Mouse (Mus musculus) left cerebral cortex, adult 8-10 months (tissue): ENCODE results near the gene Tbc1d10c. TPM values are rescaled to one million over a fixed set of nuclear protein-coding genes. Genes with fewer than 3 reads are reported as not detected.
A peak's percentile ranks its signal among the peaks of the same experiment; 100 is the strongest.

Experiments used
- DNase-seq, 2 experiments: peaks; one replicate each; pipeline ENCODE4 v3.0.0; 2022; ENCODE audit warnings: low spot score in 2 of 2
- total RNA-seq, 4 experiments: library from RNA; stranded (reverse); gene quantifications; 2 replicates each; pipeline ENCODE4 v1.2.4; 2022

Gene Tbc1d10c
- total RNA-seq, 4 experiments from 2014 or later: 1.6 to 3.3 (median 2.7) TPM

DNA sequence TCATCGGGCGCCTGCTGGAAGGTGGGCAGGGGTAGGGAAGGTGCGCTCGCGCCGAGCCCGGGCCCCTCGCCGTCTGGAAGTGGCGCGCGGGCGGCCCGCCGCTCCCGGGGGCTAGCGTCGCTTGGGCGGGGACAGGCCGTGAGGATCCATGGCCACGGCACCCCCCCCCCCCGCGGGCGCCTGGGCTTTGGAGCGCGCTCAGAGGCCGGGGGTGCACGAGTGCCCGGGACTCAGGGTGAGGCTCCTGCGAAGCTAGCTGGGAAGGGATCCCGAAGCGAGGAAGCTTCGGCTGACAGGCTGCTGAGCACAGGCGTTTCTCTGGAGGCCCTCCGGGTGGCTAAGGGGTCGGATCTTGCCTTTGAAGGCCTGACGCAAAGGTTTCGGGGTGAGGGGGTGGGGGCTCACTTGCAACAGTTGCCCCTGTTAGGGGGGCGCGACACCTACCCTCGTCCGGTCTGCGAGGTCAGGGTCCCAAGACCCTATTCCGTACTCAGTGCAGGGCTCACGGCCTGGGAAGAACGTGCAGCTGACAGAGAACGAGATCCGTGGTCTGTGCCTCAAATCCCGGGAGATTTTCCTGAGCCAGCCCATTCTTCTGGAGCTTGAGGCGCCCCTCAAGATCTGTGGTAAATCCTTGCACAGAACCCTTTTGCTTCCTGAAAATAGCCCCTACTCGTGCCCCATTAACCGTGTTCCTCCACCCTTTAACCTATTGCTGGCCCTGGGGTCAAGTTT lies 1.3 kb upstream of the Tbc1d10c start:
- DNase-seq: no peak

DNA sequence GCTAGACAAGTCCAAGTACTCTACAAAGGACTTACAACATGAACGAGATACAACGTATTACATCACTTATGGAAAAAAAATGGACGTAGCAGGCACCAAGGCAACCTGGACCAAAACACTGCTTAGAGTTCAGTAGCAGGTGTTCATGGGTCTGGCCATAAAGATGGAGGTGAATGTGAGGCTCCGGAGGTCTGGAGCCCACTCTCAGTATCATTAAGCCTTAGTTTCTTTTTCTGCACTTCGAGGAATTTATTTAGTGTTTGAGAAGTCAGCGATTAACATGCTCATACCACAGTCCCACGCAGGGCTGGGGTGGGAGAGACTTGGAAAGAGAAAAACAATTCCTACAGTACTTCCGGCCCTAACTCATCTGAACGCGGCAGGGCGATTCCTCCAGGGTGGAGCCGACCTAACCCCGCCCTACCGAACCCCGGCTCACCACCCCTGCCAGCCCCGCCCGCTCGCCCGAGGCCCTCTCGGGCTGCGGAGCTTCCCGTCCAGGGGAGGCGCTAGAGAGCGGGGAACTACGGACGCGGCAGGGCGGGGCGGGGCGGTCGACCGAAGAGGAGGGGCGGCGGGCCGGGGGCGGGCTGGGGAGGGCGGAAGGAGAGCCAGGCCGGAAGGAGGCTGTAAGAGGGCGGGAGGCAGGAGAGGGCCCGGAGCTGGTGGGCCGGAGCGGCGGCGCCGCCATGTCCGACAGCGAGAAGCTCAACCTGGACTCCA lies 605 bp upstream of the Tbc1d10c start, which contains the start of gene Ppp1ca:
Gene Ppp1ca (plus strand): TSS at position 538 of the 723 bp plus-strand sequence.
- peak; percentile 74 to 84 for DNase-seq

DNA sequence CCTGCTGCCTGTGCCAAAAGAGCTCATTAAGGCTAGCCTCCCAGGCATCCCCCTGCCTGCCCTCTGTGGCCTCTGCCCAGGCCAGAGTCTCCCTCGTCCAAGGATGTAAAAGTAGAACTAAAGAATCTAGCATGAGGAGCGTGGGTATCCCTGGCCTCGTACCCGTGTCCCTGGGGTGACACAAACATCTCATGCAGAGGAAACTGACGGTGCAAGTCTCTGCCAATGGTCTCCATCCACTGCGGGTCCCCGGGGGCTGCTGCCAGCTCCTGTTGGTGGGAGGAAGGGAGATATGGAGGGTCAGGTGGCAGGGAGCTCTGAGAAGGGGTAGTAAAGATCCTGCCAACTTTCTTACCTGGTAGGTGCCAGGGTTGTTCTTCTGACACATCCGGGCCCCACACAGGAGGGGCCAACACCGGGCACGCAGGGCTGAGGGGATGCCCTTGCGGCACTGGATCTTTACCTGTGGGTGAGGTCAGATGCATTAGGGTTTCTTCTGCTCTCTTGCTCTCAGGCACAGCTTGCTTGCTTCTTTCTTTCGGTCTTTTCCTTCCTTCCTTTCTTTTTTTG lies 1.9 kb downstream of the Tbc1d10c start:
- DNase-seq: no peak

DNA sequence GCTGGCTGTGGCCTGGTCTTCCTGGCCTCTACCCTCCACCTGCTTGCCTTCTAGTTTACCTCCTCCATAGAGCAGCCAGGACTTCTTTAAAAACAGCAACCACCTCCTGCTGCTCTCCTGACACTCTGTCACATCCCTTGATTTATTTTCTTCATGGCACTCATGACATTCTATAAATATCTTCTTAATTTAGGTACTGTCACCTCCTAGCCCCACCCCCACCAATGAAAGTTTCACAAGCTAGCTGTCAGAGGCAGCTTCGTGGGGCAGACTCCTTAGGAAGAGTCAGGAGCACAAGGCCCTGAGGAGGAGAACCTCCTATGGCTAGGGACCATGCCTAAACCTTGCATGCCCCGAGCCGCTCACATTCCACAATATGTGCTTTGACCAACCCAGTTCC lies 3.8 kb downstream of the Tbc1d10c start:
- DNase-seq: no peak

DNA sequence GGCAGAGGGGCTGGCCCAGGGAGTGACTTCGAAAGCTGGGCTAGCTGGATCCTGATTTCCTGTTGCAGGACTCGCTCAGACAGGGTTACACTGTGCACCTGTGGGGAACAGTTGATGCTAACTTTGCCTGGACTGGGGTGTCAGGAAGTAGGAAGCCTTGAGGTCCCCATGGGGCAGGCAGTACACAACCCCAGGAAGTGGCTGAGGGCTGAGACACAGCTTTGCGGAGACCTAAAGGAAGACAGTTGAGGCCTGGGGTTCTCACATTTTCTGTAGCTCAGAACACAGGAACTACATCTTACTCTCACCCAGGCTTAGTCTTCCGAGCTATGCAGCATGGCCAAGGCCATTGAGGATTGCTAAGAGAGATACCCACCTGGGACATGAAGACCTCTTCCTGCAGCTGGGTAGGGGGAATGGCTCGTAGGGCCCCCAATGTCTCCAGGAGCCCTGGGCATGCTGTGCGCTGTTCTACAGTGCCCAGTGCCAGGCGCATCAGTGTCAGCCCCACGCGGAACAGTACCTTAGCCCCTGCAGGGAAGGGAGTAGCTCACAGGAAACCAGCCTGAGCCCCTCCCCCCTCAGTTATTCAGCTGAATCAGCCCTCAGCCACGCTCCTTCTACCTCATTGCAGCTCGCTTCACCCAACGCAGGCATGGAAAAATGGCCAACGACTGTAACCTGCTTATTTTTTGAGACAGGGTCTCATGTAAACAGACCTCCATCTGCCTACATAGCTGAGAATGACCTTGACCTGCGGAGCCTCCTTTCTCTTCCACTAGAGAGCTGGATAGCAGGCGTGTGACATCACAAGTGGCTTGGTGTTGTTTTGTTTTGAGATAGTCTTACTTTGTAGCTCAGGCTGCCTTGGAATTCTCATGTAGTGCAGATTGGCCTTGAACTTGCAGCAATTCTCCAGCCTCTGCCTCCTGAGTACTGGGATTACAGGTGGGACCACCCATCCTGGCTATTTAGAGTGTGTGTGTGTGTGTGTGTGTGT lies 5.8 kb downstream of the Tbc1d10c start:
- DNase-seq: no peak

DNA sequence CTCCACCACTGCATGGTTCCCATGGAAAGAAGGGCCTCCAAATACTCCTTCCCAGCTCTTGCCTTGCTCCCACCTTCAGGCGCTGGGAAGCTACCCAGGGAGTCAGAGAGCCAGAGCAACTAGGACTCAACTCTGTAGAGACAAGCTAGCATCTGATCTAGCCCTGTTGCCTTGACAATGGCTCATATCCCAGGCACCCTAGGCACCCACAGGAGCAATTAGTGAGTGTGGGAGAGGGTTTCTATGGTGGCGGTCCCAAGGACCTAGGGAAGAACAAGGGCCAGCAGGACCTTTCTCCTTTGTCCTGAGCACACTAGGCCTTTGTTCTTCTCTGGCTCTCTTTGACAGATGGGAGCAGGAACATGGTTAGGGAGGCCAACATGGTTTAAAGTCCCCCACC lies 7.4 kb downstream of the Tbc1d10c start:
- DNase-seq: no peak

DNA sequence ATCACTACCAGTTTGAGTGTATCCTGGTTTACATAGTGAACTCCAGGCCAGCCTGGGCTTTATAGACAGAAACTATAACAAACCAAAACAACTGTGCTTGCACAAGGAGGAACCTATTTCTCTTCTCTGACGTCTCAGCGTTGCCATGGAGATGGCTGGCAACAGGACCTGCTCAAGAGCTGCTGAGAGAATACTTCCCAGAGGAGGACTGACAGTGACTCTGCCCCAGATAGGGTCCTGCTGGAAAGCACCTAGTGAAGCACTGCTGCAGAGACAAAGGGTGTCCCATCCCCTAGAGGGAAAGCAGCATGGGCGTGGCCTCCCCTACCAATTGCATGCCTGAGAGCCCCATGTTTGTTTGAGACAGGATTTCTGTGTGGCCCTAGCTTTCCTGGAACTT lies 9.2 kb downstream of the Tbc1d10c start:
- DNase-seq: peak in 1 of 2 experiments; percentile 75

DNA sequence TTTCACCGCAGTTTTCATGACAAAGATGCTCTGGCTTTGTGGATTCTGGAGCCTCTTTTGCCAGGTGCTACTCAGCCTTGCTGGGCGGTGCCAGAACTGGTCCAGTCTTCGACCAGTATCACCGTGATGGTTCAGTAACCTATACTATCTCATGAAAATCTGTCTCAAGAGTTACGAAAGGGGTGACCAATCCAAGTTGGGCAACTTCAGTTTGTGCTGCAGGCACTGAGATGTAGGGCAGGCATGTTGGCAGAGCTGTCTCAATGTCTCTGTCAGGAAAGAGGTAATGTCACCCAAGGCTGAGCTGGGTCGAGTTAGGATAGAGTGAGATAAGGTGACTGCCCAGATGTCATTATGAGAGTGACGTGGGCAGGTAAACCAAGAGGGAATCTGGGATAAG lies 10.7 kb downstream of the Tbc1d10c start:
- no peak for DNase-seq

DNA sequence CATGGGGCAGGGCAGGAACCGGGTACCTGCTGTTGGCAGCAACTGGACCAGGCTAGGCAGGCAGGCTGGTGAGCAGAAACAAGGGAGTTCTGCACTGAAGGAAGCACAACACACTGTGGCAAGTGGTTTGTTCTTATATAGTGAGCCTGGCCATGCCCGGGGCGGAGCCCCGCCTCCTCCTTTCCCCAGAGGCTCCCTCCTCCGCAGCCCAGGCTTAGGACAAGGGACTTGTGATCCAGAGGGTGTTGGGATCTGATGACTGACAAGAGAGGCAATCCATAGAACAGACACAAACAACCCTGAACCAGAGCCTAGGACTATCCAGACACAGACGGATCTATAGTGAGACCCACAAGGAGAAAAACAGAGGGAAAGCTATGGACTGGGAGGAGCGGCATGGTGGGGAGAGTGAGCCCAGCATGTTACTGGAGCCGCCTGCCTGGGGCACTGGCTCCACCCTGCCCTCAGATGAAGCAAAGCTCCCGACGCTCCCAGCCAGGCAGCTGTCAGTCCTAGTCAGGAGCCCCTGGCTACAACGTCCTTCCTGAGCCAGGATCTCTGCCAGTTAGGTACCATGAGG lies 15.6 kb downstream of the Tbc1d10c start, which contains the start of gene Carns1:
Gene Carns1 (minus strand): TSS at position 112 of the 580 bp plus-strand sequence.
- no peak for DNase-seq

DNA sequence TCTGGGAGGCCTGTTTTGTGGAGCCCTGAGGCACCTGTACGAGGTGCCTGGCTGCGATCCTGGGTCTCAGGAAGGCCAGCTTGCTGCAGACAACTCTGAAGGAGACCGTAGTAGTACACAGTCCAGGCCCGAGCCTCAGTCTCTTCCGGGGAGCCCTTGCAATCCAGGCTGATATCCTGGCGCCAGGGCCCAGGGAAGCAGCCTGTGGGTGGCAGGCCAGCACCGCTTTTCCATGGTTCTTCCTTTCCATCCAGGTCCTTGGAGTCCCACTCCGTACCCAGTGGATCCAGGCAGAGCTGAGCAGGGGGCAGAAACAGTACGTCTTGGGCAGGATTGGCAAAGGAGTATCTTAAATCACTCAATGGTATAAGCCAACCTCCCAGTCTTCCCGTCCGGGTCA lies 18.2 kb downstream of the Tbc1d10c start:
- DNase-seq: no peak

DNA sequence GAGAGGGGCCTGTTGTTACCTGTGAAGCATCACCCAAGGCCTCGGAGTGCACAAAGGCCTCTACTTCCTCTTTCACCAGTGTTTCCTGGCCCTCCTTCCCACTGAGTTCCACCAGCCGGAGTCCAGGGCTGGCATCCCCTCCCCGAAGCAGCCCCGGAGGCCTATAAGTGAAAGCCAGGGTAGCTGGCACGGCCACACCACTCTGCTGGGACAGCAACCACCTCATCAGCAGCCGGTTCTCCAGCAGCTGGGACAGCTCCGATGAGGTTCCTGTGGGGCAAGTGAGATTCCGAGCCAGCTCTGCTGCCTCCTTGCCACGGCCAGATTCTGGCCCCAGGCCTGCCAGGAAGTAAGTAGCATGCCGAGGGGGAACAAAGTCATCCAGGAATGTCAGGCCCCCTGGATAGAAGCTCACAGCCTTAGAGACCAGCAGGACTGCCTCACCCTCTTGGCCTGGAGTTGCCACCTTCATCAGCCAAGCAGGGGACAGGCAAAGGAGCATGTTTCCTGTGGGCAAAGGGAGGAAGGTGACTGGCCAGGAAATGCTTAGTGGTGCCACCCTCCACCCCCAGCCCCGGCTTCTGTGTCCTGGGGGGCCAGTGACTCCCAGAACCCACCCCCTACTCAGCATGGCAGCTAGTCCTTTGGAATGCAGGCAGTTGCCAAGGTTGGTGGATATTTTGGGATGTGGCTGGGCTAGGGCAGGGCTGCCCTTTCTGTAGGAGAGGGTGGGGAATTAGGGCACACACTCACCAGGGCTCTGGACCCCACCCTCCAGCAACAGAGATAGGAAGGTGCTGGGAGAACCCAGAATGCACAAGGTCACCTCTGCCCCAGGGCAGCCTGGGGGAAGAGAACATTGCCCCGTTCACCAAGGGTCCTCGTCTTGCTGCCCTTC lies 19.4 kb downstream of the Tbc1d10c start:
- DNase-seq: no peak

DNA sequence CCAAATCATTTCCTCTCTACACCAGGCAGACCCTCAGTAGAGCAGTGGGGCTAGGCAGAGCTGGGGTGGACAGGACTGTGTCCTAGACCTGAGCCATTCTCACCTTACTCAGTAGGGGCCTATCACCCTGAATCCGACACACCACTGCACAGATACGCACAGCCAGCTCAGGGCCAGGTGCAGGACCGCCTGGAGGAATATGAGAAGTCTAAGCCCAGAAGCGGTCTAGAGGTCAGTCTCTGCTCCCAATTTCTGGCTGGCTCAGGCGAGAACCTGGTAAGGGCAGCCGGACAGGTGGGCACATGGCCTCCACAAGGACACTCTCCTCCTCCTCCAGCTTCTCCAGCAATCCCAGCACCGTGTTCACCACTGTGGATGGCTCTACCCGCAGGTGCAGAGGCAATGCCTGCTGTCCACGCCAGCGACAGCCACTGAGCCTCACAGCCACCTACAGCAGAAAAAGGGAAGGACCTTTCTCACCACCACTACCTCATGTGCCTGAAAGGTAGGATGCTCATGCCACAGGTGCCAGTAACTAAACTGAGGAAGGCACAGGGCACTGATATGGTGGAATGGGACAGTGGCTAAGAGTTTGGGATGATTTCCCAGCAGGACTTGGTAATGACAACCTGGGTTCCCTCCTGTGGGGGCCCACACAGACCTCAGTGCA lies 20.2 kb downstream of the Tbc1d10c start:
- DNase-seq: no peak

DNA sequence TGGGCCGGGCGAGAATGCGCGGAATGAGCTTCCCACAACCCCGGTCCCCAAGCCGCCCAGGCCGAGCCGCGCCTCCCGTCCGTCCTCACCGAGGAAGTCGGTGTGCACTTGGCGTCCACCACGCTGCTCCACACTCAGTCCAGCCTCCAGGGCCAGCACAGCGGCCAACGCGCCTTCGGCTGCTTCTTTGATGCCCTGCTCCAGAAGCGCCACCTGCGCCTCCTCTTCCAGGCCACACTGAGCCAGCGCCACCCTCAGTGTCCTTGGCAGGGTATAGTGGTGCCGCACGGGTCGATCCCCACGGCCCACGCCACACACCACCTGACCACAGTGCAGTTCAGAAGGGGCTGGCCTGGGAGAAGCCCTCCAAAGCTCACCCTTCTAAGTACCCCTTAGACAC lies 21.3 kb downstream of the Tbc1d10c start:
- DNase-seq: no peak

DNA sequence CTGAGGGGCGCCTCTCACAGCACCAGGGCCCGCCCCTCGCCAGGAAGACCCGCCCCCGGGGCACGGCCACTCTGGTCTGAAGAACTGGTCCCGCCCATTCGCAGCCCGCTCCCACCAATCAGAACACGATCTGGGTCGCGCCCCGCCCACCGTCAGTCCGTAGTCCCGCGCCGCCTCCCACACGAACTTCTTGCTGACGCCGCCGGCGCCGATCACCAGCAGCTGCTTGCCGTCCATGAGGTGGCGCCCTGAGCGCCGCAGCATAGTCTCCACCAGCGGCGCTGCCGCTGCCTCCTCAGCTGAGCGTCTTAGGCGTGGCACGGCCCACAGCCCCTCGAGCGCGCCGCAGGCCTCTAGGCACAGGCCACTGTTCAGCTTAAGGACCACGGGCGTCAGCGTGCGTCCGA lies 21.7 kb downstream of the Tbc1d10c start:
- DNase-seq: peak; percentile 97 to 99

DNA sequence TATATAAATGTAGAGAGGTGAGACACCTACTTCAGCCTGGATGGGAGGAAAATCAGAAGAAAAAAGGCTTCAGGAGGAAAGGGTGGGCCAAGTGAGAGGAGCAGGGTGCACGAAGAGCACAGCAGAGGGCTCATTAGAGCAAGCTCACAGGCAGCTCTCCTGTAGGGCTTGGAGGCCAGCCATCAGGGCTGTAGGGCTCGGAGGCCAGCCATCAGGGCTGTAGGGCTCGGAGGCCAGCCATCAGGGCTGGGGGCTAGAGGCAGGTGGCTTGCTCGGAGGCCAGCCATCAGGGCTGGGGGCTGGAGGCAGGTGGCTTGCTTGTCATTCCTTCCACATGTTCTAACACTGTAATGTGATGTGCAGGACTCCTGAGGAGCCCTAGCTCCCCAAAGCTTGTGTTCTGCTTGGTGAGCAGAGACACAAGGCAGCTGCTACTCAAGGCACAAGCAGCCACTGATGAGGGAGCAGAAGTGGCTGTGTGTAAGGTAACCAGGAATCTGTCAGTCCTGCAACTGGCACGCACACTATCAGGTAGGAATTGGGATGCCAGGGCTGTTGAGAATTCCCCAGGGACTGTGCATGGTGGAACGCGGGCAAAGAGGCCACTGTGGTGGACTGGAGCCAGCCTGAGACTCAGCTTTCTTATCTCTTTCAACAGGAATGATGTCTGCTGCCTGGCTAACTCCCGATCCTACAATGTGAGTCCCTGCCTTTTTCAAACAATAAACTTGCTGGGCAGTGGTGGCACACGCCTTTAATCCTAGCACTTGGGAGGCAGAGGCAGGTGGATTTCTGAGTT lies 24.2 kb downstream of the Tbc1d10c start:
- DNase-seq: no peak

DNA sequence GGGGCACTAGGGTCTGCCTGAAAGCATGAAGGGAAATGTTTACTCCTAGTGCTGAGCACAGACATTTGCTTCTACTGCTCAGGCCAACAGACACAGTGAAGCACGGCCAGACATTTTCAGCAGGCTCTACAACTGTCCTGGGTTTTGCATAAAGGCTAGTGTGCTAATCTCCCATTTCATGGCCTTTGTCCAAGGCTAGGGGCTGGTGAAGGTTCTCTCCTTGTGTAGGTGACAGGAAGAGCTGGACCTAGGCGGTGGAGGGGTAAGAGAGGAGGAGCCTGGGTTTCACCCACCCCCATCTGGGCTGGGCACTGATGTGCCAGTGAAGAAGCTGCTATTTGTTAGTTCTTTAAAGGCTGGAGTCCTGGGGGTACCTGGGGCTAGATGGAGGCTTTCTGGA lies 26.4 kb downstream of the Tbc1d10c start:
- DNase-seq: no peak

DNA sequence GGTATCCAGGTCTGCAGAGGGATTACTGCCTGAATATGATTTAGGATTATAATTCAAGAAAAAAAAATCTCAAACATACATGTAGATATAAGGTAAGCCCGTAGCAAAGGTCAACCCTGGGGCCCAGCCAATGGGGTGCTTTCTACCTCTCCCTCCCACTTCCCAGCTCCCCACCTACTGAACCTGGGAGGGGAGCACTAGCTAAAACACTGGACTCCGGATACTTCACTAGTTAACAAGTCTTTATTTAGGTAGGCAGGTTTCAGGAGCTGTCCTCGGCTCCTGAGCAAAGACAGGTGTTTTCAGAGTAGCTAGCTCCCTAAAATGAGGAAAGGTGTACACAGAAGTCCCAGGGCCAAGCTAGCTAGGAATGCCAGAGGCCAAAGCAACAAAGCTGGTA lies 27.0 kb downstream of the Tbc1d10c start:
- DNase-seq: no peak

DNA sequence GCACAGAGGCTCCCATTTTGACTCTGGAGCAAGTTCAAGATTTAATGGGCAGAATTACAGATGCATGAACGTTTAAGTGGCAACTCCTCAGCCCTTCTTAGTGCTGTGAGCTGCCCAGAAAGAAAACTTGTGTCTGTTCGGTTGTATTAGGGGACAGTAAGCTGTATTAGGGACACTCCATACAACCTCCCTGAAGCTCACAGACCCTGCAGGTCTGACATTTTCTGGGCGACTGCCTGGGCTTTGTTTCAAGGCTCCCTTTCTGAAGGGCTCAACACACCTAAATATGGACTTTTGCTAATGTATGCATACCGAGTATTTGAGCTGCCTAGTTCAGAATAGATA lies 27.6 kb downstream of the Tbc1d10c start:
- DNase-seq: no peak
